Mouse (Mus musculus): ENCODE data around the gene Med11.

GRCm38 (mm10) chr11:70502018-70502417 lies 50.3 kb downstream of the Med11 start:
- TF ChIP-seq CTCF (IDR thresholded peaks at IDR 0.05; ENCODE audit: borderline replicate concordance, extremely low read depth, insufficient read depth, insufficient read length) = no peak
- no peak for TF ChIP-seq POLR2A (IDR thresholded peaks at IDR 0.05; ENCODE audit: borderline replicate concordance, extremely low read depth, insufficient read depth, insufficient read length, poor library complexity, severe bottlenecking)

Measured in brain, embryonic 14.5 days (tissue).